Mouse (Mus musculus): ENCODE measurements around the gene Serinc4. TPM values are rescaled to one million over a fixed set of nuclear protein-coding genes. Genes with fewer than 3 reads are reported as not detected.
"Not testable (repeated sequence)": the region's sequence is repeated elsewhere in the genome, so short reads cannot be mapped to it uniquely, and the experiment has no call there.

Serinc4 gene
- polyA plus RNA-seq, 1 experiment from 2014 or later, result not detected

- H3K27ac ChIP-seq (ENCODE audit: low read depth), result 0 out of 2 replicates have a peak overlapping the region, but pooled peaks have one; percentile 50
- 27% methylated on average over 8 of the region's 8 CpGs for WGBS
Measured at GRCm38 (mm10) chr2:121474180-121474535, 17.6 kb upstream of the Serinc4 start.

DNA sequence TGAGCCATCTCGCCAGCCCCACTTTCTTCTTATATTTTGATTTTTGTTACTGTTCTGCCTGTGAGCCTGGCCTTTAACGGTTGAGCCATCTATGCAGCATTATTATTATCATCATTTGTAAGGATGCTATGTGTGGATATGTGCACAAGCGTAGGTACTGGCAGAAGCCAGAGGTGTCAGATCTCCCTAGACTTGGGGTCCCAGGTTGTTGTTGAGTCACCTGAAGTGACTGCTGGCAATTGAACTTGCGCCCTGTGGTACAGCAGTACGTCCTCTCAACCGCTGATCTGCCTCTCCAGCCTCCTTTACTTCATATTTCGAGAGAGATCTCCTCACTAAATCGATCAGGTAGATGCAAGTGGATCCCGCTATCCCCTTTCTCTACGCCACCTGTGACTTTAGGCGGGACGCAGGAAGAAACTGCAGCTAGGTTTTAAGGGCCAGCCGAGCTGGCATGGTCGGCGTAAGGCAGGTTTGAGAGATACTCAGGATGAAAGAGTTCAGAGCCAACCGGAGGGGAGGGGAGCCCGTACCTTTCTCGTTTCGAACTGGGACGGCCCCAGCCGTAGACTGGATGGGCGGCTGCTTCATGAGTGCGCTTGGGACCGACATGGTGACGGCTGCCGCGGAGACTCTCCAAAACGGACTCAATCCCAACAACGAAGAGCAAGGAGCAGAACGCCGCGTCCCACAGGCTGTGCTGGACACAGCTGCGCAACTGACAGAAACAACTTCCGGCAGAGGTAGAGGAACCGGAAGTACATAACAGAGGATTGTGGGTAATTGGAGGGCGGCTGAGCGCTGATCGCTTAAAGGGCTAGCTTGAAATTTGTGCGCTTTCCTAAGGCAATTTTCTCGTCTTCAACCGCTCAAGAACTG, 17.0 kb upstream of the Serinc4 start, which contains the start of gene Mfap1b:
Mfap1b (minus strand) TSS at position 767 of the 879 bp plus-strand sequence.
- DNase-seq, result peak; percentile 95
- 5% methylated on average over 37 of the region's 41 CpGs for WGBS
- H3K9me3 ChIP-seq (ENCODE audit: low read depth, low read length); H3K36me3 ChIP-seq (ENCODE audit: insufficient read depth); H3K4me1 ChIP-seq (ENCODE audit: insufficient read depth); H3K27me3 ChIP-seq (ENCODE audit: insufficient read depth, low read length): not testable (repeated sequence)
- Histone ChIP-seq H3K27ac (ENCODE audit: low read depth) (0 out of 2 replicates have a peak within 1 kb of the TSS, but pooled peaks have one; percentile 50), H3K4me3 (ENCODE audit: low read depth, low read length) (peak within 1 kb of the TSS; percentile 61), H3K9ac (peak within 1 kb of the TSS; percentile 58), H3K4me2 (peak within 1 kb of the TSS; percentile 67)
- ATAC-seq (ENCODE audit: insufficient read depth), result peak; percentile 96

More at GRCm38 (mm10) chr2:121474180-121474535, 17.6 kb upstream of the Serinc4 start:
- Histone ChIP-seq H3K9me3 (ENCODE audit: low read depth, low read length) (no peaks in the 10 kb centered on the region), H3K9ac (peak overlapping the region; percentile 58), H3K27me3 (ENCODE audit: insufficient read depth, low read length) (no peaks in the 10 kb centered on the region), H3K4me3 (ENCODE audit: low read depth, low read length) (peak overlapping the region; percentile 61), H3K4me2 (peak overlapping the region; percentile 67), H3K36me3 (ENCODE audit: insufficient read depth) (no peaks in the 10 kb centered on the region), H3K4me1 (ENCODE audit: insufficient read depth) (0 out of 2 replicates have a peak, but pooled peaks cover 3% of the 10 kb centered on the region)
- DNase-seq (no peak), ATAC-seq (ENCODE audit: insufficient read depth) (0 out of 2 replicates have a peak, but pooled peaks have one; percentile 57)
- TF ChIP-seq CTCF (IDR thresholded peaks at IDR 0.05; ENCODE audit: low read depth), result no peak

GRCm38 (mm10) chr2:121472783-121473182, 16.2 kb upstream of the Serinc4 start:
- not testable (repeated sequence) for H3K4me2 ChIP-seq; H3K27ac ChIP-seq (ENCODE audit: low read depth); ATAC-seq (ENCODE audit: insufficient read depth); H3K9me3 ChIP-seq (ENCODE audit: low read depth, low read length); DNase-seq; H3K27me3 ChIP-seq (ENCODE audit: insufficient read depth, low read length); H3K36me3 ChIP-seq (ENCODE audit: insufficient read depth); H3K4me3 ChIP-seq (ENCODE audit: low read depth, low read length); H3K4me1 ChIP-seq (ENCODE audit: insufficient read depth); H3K9ac ChIP-seq
- 92% methylated on average over 3 of the region's 3 CpGs for WGBS

DNA sequence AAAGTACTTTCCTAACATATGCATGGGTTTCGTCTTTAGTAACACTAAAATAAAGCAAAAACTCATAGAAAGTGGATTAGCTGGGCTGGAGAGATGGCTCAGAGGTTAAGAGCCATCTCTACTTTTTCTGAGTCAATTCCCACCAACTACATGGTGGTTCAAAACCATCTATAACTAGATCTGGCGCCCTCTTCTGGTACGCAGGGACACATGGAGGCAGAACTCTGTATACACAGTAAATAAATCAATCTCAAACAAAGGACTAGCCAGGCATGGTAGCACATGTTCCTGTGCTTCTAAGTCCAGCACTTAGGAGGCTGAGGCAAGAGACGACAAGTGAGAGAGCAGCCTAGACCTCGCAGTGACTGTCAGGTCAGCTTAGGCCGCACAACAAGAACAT, 12.4 kb upstream of the Serinc4 start:
- not testable (repeated sequence) for H3K27ac ChIP-seq (ENCODE audit: low read depth); H3K9ac ChIP-seq; H3K9me3 ChIP-seq (ENCODE audit: low read depth, low read length); DNase-seq; H3K4me3 ChIP-seq (ENCODE audit: low read depth, low read length); ATAC-seq (ENCODE audit: insufficient read depth); H3K27me3 ChIP-seq (ENCODE audit: insufficient read depth, low read length); H3K36me3 ChIP-seq (ENCODE audit: insufficient read depth); H3K4me1 ChIP-seq (ENCODE audit: insufficient read depth); H3K4me2 ChIP-seq
- 60% methylated on average over 2 of the region's 6 CpGs for WGBS

- no peak for DNase-seq
- no peaks in the 10 kb centered on the region for H3K27me3 ChIP-seq (ENCODE audit: insufficient read depth, low read length)
- H3K9ac ChIP-seq, result no peak overlapping the region
- H3K4me2 ChIP-seq, result no peak overlapping the region
- H3K4me3 ChIP-seq (ENCODE audit: low read depth, low read length), result no peak overlapping the region
- TF ChIP-seq CTCF (IDR thresholded peaks at IDR 0.05; ENCODE audit: low read depth), result no peak
- H3K27ac ChIP-seq (ENCODE audit: low read depth), result no peak overlapping the region
- 64% methylated on average over 2 of the region's 2 CpGs for WGBS
- H3K36me3 ChIP-seq (ENCODE audit: insufficient read depth), result peaks cover 24% of the 10 kb centered on the region
- H3K9me3 ChIP-seq (ENCODE audit: low read depth, low read length), result no peaks in the 10 kb centered on the region
- no peak for ATAC-seq (ENCODE audit: insufficient read depth)
- no peaks in the 10 kb centered on the region; the same call in 1 of the 2 replicates for H3K4me1 ChIP-seq (ENCODE audit: insufficient read depth)
Measured at GRCm38 (mm10) chr2:121460071-121460470, 3.5 kb upstream of the Serinc4 start.

- ATAC-seq (ENCODE audit: insufficient read depth) (no peak), DNase-seq (no peak)
- Histone ChIP-seq H3K4me1 (ENCODE audit: insufficient read depth) (no peaks in the 10 kb centered on the region; the same call in 1 of the 2 replicates), H3K4me3 (ENCODE audit: low read depth, low read length) (no peak overlapping the region), H3K9ac (no peak overlapping the region), H3K27me3 (ENCODE audit: insufficient read depth, low read length) (no peaks in the 10 kb centered on the region), H3K9me3 (ENCODE audit: low read depth, low read length) (no peaks in the 10 kb centered on the region), H3K4me2 (no peak overlapping the region), H3K36me3 (ENCODE audit: insufficient read depth) (peaks cover 51% of the 10 kb centered on the region), H3K27ac (ENCODE audit: low read depth) (no peak overlapping the region)
- no peak for TF ChIP-seq CTCF (IDR thresholded peaks at IDR 0.05; ENCODE audit: low read depth)
- 69% methylated on average over 5 of the region's 5 CpGs for WGBS
Measured at GRCm38 (mm10) chr2:121455534-121455933, 1.0 kb downstream of the Serinc4 start.

- 80% methylated on average over 6 of the region's 6 CpGs for WGBS
- no peak for TF ChIP-seq CTCF (IDR thresholded peaks at IDR 0.05; ENCODE audit: low read depth)
Measured at GRCm38 (mm10) chr2:121453917-121454316, 2.7 kb downstream of the Serinc4 start.

More at GRCm38 (mm10) chr2:121453917-121454316, 2.7 kb downstream of the Serinc4 start:
- no peak for ATAC-seq (ENCODE audit: insufficient read depth)
- no peak overlapping the region for H3K9ac ChIP-seq
- H3K4me1 ChIP-seq (ENCODE audit: insufficient read depth), result peaks cover 4% of the 10 kb centered on the region; the same call in 1 of the 2 replicates
- no peak overlapping the region for H3K27ac ChIP-seq (ENCODE audit: low read depth)
- H3K4me3 ChIP-seq (ENCODE audit: low read depth, low read length), result no peak overlapping the region
- H3K27me3 ChIP-seq (ENCODE audit: insufficient read depth, low read length), result no peaks in the 10 kb centered on the region
- no peak for DNase-seq
- no peaks in the 10 kb centered on the region for H3K9me3 ChIP-seq (ENCODE audit: low read depth, low read length)
- H3K36me3 ChIP-seq (ENCODE audit: insufficient read depth), result peaks cover 39% of the 10 kb centered on the region
- no peak overlapping the region for H3K4me2 ChIP-seq

All from lung, embryonic 14.5 days (tissue).